Mouse (Mus musculus): Measurements from ENCODE around the gene 4931429L15Rik.

- no peak for TF ChIP-seq POLR2A (IDR thresholded peaks at IDR 0.05; ENCODE audit: extremely low read depth, insufficient read depth, low read length)
- TF ChIP-seq CTCF (IDR thresholded peaks at IDR 0.05; ENCODE audit: extremely low read depth, insufficient read depth, low read length): peak; percentile 75
Measured at GRCm38 (mm10) chr9:46353992-46354391, 34.2 kb upstream of the 4931429L15Rik start.

All from cortical plate, adult 2 months (tissue).